Mouse (Mus musculus): ENCODE results near the gene Eif4ebp2.

DNA sequence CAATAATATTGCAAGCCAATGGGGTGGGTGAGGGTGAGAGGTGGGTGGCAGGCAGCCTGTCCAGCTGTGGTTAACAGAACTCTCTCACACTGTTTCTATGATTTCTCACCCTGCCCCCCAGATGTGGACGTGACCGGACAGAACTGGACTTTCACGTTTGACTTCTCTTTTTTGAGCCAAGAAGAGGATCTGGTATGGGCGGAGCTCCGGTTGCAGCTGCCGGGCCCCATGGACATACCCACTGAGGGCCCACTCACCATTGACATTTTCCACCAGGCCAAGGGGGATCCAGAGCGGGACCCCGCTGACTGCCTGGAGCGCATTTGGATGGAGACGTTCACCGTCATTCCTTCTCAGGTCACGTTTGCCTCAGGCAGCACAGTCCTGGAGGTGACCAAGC is 29.6 kb downstream of the Eif4ebp2 start:
- TF ChIP-seq CTCF (IDR thresholded peaks at IDR 0.05; ENCODE audit: control insufficient read depth, insufficient read depth, insufficient read length): no peak
- TF ChIP-seq MYOG (IDR thresholded peaks at IDR 0.05; ENCODE audit: control insufficient read depth, extremely low read depth, insufficient read length): no peak
- TF ChIP-seq MAX (IDR thresholded peaks at IDR 0.05): no peak
- TF ChIP-seq USF1 (IDR thresholded peaks at IDR 0.05; ENCODE audit: low read depth): no peak
- no peak for TF ChIP-seq CEBPB (IDR thresholded peaks at IDR 0.05; ENCODE audit: low read depth)
- no peak for TF ChIP-seq MYOD1 (IDR thresholded peaks at IDR 0.05; ENCODE audit: control insufficient read depth, insufficient read length, low read depth)
- no peak for TF ChIP-seq FOSL1 (IDR thresholded peaks at IDR 0.05; ENCODE audit: insufficient read depth, low read length, poor library complexity, severe bottlenecking)
